Mouse (Mus musculus) ES-E14 (cell line): ENCODE data around the gene Eral1.

Experiments used
- CHD2 ChIP-seq: IDR thresholded peaks from 2 replicates; pipeline ENCODE4 v1.6.1; 2014; ENCODE audit warnings: mild to moderate bottlenecking, low read depth, low read length, inconsistent platforms
- HCFC1 ChIP-seq: IDR thresholded peaks from 2 replicates; pipeline ENCODE4 v1.6.1; 2012; ENCODE audit warnings: low read length, inconsistent platforms, borderline replicate concordance; ENCODE audit not compliant: insufficient read depth
- MAFK ChIP-seq: IDR thresholded peaks from 2 replicates; pipeline ENCODE4 v1.6.1; 2014; ENCODE audit warnings: mild to moderate bottlenecking, low read depth, low read length, inconsistent platforms; ENCODE audit not compliant: insufficient read depth
- ZC3H11A ChIP-seq: IDR thresholded peaks from 2 replicates; pipeline ENCODE4 v1.6.1; 2012; ENCODE audit warnings: low read depth, mild to moderate bottlenecking, inconsistent platforms, low read length, borderline replicate concordance
- ZNF384 ChIP-seq: IDR thresholded peaks from 2 replicates; pipeline ENCODE4 v1.6.1; 2012; ENCODE audit warnings: low read depth, low read length, inconsistent platforms

- no peak for TF ChIP-seq ZC3H11A
- TF ChIP-seq MAFK = no peak
- TF ChIP-seq ZNF384 = no peak
- TF ChIP-seq CHD2 = no peak
- TF ChIP-seq HCFC1 = no peak
Observed at GRCm38 (mm10) chr11:78102958-78103747, 23.0 kb upstream of the Eral1 start.
